Mouse (Mus musculus) spleen, postnatal 10 days (tissue): Measurements from ENCODE around the gene Cfap298.

Source experiments
- DNase-seq, 2 experiments: peaks; one replicate each; pipeline ENCODE4 v3.0.0; 2021 to 2022; ENCODE audit warnings: low spot score in 2 of 2

Cfap298 gene

DNA sequence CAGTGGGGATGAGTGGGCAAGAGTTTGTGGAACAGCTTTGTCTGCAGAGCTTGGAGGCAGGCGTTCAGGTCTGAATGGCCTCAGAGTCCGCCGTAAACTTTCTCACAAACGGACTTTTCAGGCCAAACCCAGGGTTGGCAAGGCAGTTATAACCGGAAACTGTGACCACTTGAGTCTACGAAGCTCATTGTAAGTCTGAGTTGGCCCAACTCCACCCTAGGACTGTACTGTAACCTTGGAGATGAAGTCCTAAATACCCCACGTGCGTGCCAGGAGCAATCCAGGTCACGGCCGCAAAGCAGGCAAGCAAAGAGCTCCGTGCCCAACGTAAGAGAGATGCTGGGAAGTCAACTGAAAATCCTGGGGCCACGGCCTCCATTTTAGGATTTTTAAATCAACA lies 23.1 kb downstream of the Cfap298 start:
- DNase-seq, result no peak

DNA sequence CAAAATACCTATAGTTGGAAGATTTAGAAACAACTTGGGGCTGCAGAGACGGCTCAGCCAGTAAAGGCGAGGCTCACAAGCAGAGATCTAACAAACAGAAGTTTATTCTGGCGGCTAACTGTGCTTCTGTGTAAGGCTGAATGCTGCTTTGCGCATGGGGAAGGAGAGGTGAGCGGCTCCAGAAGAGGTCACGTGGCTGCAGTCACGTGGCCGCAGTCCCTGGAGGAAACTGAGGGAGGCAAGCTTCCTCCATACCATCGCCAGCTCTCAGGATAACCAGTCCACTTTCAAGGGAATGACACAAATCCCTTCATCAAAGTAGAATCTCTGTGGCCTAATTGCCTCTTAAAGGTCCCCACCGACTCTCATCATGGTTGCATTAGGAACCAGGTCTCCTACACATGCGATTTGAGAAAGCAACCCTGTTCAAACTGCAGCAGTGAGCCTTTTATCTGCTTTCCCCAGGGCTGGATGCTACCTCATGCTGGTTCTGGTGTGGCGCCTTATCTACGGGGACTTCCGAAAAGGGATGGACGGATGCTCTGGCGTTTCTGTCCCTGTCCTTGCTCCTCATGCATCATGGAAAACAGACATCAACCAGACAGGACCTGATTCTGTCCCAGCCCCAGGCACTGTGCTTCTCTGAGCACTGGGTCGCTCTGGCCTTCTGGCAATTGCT lies 23.9 kb downstream of the Cfap298 start:
- DNase-seq, result no peak

DNA sequence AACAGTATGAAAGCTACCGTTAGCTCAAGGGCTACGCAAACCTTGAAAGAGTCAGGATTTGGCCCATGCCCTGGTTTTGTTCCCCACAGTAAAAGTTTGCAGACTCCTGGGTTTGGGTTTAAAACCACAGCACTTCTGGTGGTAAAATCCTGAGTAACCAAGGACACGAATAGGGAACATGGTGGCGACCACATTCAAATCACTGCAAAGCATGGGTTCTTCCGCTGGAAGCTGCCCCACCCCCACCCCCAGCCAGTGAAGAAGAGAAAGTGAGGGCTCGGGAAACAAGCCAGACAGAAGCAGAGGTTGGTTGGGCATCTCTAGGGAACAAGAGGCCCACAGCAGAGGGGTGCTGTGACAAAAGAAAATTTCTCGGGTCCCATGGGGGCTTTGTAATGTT lies 27.7 kb downstream of the Cfap298 start:
- DNase-seq, result no peak

DNA sequence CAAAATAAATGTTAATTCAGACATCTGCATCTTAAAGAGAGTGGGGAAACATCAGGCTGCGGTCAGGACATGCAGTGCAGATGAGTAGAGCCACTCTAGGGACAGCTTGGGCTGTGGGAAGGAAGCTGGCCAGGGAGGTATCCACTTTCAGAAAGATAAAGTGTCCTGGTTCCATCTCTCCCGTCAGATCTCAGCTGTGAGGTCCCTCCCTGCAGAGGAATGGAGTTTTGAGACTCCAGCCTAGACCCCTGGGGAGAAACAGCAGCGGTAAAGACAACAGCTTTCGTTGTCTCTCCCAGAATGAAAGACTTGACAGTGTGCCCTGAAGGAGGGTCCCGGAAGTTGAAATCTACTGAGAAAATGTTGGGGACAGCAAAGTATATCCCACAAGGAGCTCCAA lies 31.6 kb downstream of the Cfap298 start:
- no peak for DNase-seq

DNA sequence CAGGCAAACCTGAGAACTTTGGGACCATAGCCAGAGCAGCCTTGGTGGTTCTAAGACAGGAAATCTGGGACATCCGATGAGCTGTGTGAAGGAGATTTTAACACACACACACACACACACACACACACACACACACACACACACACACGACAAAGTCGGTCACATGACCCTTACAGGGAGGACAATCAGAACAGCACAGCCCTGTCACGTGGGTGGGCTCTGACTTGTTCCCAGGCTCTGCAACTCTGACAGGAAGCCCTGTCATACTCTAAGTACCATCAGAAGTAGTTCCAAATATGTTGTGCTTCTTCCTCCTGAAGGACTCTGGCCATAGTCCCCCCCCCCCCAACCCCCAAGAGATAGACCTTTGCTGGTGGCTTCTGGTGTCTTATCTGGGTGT lies 33.5 kb downstream of the Cfap298 start:
- no peak for DNase-seq

DNA sequence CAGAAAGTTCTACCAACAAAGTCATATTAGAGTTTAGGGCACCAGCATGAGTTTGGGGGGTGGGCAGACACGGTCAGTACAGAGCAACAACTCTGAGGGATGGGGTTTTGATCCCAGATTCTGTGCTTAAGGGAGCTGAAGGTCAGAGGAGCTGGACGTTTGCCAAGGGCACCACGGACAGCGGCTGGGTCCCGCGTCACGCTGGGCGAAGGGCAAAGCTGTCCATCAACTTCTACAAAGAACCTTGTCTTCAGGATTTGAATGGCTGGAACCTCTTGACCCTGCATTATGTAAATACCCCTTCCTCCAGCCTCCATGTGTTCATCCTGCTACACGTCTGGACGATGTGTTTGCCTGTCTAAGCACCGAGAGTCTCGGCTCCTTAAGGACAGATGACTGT lies 35.4 kb downstream of the Cfap298 start:
- no peak for DNase-seq

DNA sequence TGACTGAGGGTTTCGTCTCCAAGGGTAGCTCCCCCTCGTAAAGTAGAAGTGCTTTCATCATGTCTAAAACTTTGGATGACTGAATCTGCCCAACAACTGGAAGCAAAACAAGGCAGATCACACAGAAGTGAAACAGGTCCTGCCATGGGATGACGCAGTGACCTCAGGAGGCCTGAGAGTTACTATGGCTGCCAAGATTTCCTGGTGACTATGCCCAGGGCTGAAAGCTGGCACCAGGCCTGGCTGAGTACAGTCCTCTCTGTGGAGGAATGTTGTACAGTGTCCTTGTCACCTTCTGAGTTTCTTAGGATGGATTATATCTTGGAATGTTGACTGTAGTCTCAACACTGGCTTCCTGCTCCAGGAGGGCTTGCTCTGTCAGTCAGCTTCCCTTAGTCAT lies 37.3 kb downstream of the Cfap298 start:
- no peak for DNase-seq

DNA sequence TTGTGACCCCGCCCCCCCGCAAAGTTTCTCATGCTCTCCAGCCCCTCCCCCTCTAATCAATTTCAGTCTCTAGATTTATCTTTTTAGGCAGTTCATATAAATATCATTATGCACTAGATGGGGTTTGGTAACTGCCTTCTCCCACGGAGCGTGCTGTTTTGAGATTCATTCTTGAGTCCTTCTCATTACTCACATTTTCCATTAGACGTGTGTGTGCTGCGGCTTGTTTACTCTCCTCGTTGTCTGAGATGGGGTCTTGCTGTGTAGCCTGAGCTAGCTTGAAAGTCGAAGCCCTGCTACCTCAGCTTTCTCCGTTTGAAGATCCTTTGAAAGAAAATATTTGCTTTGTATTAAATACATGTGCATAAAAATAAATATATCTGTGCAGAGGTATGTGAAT lies 41.1 kb downstream of the Cfap298 start:
- DNase-seq, result no peak

DNA sequence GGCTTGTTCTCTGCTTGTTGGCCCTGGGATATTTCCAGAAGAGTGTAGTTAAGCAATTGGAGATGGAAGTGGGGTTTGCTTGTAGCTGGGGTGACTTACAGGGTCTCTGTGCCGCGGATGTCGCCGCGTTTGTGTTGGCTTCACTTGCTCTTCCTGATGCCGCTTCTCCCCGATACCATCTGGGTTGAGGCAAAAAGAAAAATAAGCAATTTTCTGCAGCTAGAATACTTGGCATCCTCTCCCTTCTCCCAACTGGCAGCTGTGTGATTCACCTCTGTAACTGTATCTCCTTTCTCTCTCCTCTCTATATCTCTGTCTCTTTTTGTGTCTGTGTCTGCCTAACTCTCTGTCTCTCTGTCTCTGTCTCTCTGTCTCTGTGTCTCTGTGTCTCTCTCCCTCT lies 41.9 kb downstream of the Cfap298 start:
- no peak for DNase-seq

DNA sequence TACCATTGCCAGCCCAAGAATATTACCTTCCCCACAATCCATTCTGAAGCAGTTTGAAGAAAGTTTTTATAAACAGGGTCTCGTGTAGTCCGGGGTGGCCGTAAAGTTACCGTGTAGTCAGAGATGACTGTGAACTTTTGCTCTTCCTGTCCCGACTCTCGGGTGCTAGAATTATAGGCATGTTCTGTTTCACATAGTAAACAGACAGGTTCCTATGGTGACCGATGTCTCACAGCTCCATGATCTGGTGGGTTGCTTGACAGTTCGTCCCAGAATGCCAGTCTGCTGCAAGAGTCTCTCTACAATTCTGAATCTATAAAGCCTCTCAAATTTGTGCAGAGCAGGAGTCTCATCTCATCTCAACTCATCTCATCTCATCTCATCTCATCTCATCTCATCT lies 42.8 kb downstream of the Cfap298 start:
- DNase-seq, result no peak

DNA sequence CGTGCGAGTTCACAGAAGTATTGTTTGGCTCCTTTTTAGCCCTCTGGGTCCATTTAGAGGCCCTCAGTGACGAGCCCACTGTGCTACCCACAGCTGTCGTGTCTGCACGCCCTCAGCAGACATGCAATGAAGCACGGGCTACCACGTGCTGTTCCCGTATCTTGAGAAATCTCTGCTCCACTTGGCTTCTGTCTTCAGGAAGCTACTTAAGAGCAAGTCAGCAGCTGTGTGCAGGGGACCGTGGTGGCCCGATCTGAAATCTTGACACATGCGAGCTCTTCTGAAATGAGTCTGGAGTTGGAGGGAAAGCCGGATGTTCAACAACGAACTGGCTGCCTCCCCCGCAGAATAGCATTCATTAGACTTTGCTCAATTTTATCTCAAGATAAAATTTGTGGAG lies 43.3 kb downstream of the Cfap298 start:
- DNase-seq, result no peak

DNA sequence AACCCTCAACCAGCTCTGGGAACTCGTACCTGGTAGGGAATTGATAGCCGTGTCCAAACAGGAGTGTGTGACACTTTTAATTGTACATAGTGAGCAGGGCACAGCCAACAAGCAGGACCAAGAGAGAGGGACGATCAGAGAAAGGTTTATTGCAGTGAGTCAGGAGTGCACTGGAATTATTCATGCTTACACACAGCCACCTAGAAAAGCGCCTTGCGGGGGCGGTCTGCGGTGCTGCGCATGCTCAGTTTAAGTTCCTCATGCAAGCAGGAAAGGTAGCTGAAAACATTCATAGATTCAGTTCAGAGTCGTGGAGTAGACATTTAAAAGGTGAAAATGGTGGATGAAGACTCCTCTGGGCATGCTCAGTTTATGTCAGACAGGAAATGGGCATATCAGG lies 44.2 kb downstream of the Cfap298 start:
- DNase-seq, result no peak

DNA sequence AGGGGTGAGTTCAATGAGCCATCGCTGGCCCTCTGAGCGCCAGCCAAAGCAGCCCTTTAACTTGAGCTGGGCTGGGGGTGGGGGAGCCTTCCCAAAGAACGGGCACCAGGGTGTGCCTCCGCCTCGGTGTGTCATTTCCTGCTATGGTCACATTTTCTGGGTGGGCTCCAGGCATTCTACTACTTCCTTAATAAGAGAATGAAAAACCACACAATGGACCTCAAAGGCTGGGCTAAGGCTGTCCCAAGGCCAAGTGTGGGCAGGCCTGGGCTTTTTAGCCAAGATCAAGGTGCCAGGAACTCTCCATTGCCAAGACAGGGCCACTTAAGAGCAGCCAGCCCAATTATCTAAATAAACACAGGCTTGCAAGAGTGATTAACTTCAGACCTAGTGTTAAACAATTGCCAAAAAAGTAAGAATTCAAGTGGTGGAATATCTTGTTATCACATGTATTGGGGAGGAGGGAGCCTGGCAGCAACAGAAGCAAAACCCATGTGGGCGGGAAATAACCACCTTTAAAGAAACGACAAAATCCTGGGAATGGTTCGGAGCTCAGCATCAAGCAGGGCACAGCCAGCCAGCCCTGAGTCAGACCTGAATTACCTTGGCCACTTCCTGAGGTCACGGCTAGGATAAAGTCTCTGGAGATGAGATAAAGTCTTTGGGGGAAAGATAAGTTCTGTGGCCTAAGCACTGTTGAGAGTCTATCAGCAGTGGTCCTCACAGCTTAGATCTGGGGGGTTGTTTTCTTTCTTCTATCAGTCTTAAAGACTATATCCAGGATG lies 48.9 kb downstream of the Cfap298 start:
- DNase-seq, result peak in 1 of 2 experiments; percentile 22

DNA sequence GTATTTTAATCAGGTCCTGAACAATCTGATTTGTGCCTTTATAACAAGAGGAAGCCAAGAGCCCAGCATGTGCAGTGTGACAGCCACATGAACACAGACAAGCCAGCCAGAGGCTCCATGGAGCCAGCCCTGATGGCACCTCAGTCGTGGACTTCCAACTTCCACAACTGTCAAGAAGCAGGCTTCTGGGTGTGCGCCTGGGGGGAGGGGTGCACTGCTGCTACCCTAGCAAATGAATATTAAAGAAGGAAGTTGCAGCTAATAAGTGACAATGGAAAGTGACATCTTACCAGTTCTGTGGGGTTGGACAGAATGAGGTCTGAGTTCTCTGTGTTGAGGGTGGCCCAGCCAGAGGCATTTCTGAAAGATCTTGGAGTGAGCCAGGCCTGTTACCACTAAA lies 49.6 kb downstream of the Cfap298 start:
- no peak for DNase-seq

DNA sequence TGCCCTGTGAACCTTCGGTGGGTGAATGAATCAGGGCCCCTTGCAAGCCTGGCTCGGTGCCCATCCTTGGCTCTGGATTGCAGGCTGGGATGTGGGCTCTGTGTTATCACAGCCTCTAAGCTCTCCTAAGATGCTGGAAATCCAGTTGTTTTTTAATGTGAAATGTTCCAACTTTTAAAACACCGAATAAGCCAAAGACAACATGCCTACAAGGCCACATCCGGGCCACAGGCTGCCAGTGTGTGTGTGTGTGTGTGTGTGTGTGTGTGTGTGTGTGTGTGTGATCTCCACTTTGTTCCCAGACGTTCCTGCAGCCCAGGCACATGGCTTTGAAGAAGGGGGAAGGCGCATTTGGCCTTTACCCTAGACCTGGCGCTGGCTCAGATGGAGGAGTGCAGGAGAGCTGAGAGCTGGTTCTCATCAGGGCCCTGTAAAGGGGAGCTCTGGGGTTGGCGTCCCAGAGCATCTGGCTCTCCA lies 52.4 kb downstream of the Cfap298 start:
- no peak for DNase-seq

DNA sequence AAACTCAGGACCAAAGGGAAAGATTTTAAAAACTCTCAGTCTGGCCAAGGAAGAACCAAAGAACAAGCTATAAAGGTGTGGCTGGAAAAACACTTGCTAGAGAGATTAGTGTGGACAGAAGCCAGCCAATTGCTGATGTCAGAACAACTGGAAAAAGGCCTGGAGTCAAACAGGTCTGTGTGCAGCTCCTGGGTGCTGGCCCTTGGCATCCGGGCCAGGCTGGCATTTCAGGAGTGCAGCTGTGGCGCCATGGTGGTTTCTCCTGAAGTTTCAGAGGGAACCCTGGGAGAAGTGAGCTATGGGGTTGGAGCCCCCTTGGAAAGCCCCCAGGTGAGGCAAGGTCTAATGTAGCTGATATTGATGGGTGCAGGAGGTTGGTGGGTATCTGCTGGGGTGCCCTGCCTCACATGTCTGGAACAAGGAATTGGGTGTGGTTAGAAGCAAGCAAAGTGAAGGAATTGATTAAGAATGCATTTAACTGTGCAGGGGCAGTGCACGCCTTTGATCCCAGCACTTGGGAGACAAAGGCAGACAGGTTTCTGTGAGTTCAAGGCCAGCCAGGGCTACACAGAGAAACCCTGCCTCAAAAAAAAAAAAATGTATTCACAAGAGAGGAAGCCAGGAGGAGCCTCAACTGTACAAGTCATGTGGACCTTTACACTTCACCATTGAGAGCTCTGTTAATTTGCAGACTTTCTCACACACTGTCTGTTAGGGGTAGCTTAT lies 56.6 kb downstream of the Cfap298 start:
- DNase-seq, result no peak
